Mouse (Mus musculus) layer of hippocampus, adult 18-20 months (tissue): ENCODE results near the gene Slc1a3. TPM values are rescaled to one million over a fixed set of nuclear protein-coding genes. Genes with fewer than 3 reads are reported as not detected.

Experiments
- DNase-seq, 2 experiments: peaks; one replicate each; pipeline ENCODE4 v3.0.0; 2022; ENCODE audit warnings: low spot score in 2 of 2
- total RNA-seq, 2 experiments: library from RNA; stranded (reverse); gene quantifications; 2 replicates each; pipeline ENCODE4 v1.2.3; 2021

Gene Slc1a3
- total RNA-seq, 2 experiments from 2014 or later = 371 to 373 TPM

GRCm38 (mm10) chr15:8615511-8616224 is 94.9 kb downstream of the Slc1a3 start:
- DNase-seq = no peak

GRCm38 (mm10) chr15:8614701-8615100 is 95.9 kb downstream of the Slc1a3 start:
- DNase-seq = no peak

- DNase-seq = no peak
Observed at GRCm38 (mm10) chr15:8605538-8606188, 104.9 kb downstream of the Slc1a3 start.

GRCm38 (mm10) chr15:8602362-8602761 is 108.2 kb downstream of the Slc1a3 start:
- DNase-seq = no peak

- DNase-seq = no peak
Observed at GRCm38 (mm10) chr15:8601312-8602146, 109.0 kb downstream of the Slc1a3 start.

GRCm38 (mm10) chr15:8596375-8596900 is 114.1 kb downstream of the Slc1a3 start:
- no peak for DNase-seq

- no peak for DNase-seq
Observed at GRCm38 (mm10) chr15:8595226-8595625, 115.3 kb downstream of the Slc1a3 start.

GRCm38 (mm10) chr15:8589503-8590116 is 121.0 kb downstream of the Slc1a3 start:
- peak; percentile 30 to 90 for DNase-seq

- DNase-seq = no peak
Observed at GRCm38 (mm10) chr15:8588065-8588464, 122.5 kb downstream of the Slc1a3 start.

- DNase-seq = no peak
Observed at GRCm38 (mm10) chr15:8586822-8587281, 123.7 kb downstream of the Slc1a3 start.

Other genes starting within 250 kb of the Slc1a3 start
- not detected for gene Gm2310, start 190.8 kb downstream of the Slc1a3 start, total RNA-seq